Mouse (Mus musculus) gastrocnemius, adult 2 months (tissue): ENCODE measurements around the gene Rap1a. TPM values are rescaled to one million over a fixed set of nuclear protein-coding genes. Genes with fewer than 3 reads are reported as not detected.

Experiments used
- DNase-seq: peaks from one replicate; pipeline ENCODE4 v3.0.0; 2022
- H3K27ac ChIP-seq: fragments of 200-600 bp; 2 replicates; pipeline ENCODE4 v1.8.1; 2022; ENCODE audit warnings: mild to moderate bottlenecking
- H3K4me3 ChIP-seq: fragments of 200-600 bp; 2 replicates; pipeline ENCODE4 v1.8.1; 2022; ENCODE audit warnings: mild to moderate bottlenecking, moderate library complexity
- CTCF ChIP-seq: fragments of 200-600 bp; IDR thresholded peaks from 2 replicates; pipeline ENCODE4 v1.8.1; 2022; ENCODE audit warnings: antibody characterized with exemption, mild to moderate bottlenecking, moderate library complexity
- intact Hi-C: fragments of 180-260 bp; cut with DNase I; formaldehyde crosslinking; loops from one replicate; pipeline ENCODE4 v1.15.1; 2025
- total RNA-seq, 2 experiments: library from RNA; stranded (reverse); gene quantifications; 2 replicates each; pipeline ENCODE4 v1.2.3; 2021

Rap1a gene
- total RNA-seq, 2 experiments from 2014 or later, result 86.7 to 101 TPM

GRCm38 (mm10) chr3:105716353-105717000, 84.7 kb downstream of the Rap1a start:
- Histone ChIP-seq H3K27ac (peak overlapping the region; percentile 93), H3K4me3 (peak overlapping the region; percentile 9; the same call in 1 of the 2 replicates)
- peak; percentile 56 for DNase-seq
- intact Hi-C loops, result no loop called here
- no peak for TF ChIP-seq CTCF

GRCm38 (mm10) chr3:105714820-105715167, 86.3 kb downstream of the Rap1a start:
- Histone ChIP-seq H3K27ac (peak overlapping the region; percentile 93), H3K4me3 (no peak overlapping the region)
- TF ChIP-seq CTCF, result no peak
- intact Hi-C loops, result loop anchor here (1.0 kb wide), 1 partner anchor 9 kb away; no protein-coding TSS in a partner anchor
- DNase-seq, result no peak

GRCm38 (mm10) chr3:105714091-105714819, 86.9 kb downstream of the Rap1a start:
- TF ChIP-seq CTCF, result no peak
- Histone ChIP-seq H3K27ac (peak overlapping the region; percentile 93), H3K4me3 (peak overlapping the region; percentile 54)
- peak; percentile 79 for DNase-seq
- intact Hi-C loops, result loop anchor here (1.0 kb wide), 1 partner anchor 9 kb away; no protein-coding TSS in a partner anchor

- Histone ChIP-seq H3K4me3 (no peak overlapping the region), H3K27ac (peak overlapping the region; percentile 93)
- TF ChIP-seq CTCF, result no peak
- DNase-seq, result no peak
- intact Hi-C loops, result no loop called here
Measured at GRCm38 (mm10) chr3:105712827-105713226, 88.3 kb downstream of the Rap1a start.

- peak; percentile 83 for DNase-seq
- Histone ChIP-seq H3K4me3 (no peak overlapping the region), H3K27ac (peak overlapping the region; percentile 93)
- intact Hi-C loops, result no loop called here
- no peak for TF ChIP-seq CTCF
Measured at GRCm38 (mm10) chr3:105711741-105712140, 89.4 kb downstream of the Rap1a start.

GRCm38 (mm10) chr3:105710246-105710645, 90.9 kb downstream of the Rap1a start:
- TF ChIP-seq CTCF, result no peak
- no peak overlapping the region for H3K4me3 ChIP-seq
- DNase-seq, result peak; percentile 36
- H3K27ac ChIP-seq, result peak overlapping the region; percentile 93
- intact Hi-C loops, result no loop called here

GRCm38 (mm10) chr3:105707590-105707989, 93.5 kb downstream of the Rap1a start:
- no peak for TF ChIP-seq CTCF
- Histone ChIP-seq H3K27ac (peak overlapping the region; percentile 92), H3K4me3 (peak overlapping the region; percentile 41)
- intact Hi-C loops, result no loop called here
- no peak for DNase-seq

GRCm38 (mm10) chr3:105706366-105707020, 94.6 kb downstream of the Rap1a start:
- DNase-seq, result peak; percentile 38
- no peak for TF ChIP-seq CTCF
- peak overlapping the region; percentile 92 for H3K27ac ChIP-seq
- intact Hi-C loops, result no loop called here
- H3K4me3 ChIP-seq, result peak overlapping the region; percentile 81

- Histone ChIP-seq H3K27ac (peak overlapping the region; percentile 92), H3K4me3 (peak overlapping the region; percentile 81)
- DNase-seq, result no peak
- intact Hi-C loops, result loop anchor here (1.0 kb wide), 1 partner anchor 9 kb away; no protein-coding TSS in a partner anchor
- no peak for TF ChIP-seq CTCF
Measured at GRCm38 (mm10) chr3:105705561-105705960, 95.6 kb downstream of the Rap1a start.

GRCm38 (mm10) chr3:105705061-105705549, 96.0 kb downstream of the Rap1a start:
- peak overlapping the region; percentile 92 for H3K27ac ChIP-seq
- no peak for TF ChIP-seq CTCF
- peak overlapping the region; percentile 81 for H3K4me3 ChIP-seq
- peak; percentile 90 for DNase-seq
- intact Hi-C loops, result loop anchor here (1.0 kb wide), 1 partner anchor 9 kb away; no protein-coding TSS in a partner anchor

GRCm38 (mm10) chr3:105704031-105705008, 96.8 kb downstream of the Rap1a start, which contains the start of gene Inka2:
Inka2 (plus strand) TSS chr3:105704599.
- peak within 1 kb of the TSS; percentile 81 for H3K4me3 ChIP-seq
- H3K27ac ChIP-seq, result peak within 1 kb of the TSS; percentile 92
- peak; percentile 91 for DNase-seq
- intact Hi-C loops, result loop anchor here (1.0 kb wide), 1 partner anchor 10 kb away; no protein-coding TSS in a partner anchor
- TF ChIP-seq CTCF, result no peak
